Mouse (Mus musculus): Measurements from ENCODE around the gene Ccr1.

Gene Ccr1

DNA sequence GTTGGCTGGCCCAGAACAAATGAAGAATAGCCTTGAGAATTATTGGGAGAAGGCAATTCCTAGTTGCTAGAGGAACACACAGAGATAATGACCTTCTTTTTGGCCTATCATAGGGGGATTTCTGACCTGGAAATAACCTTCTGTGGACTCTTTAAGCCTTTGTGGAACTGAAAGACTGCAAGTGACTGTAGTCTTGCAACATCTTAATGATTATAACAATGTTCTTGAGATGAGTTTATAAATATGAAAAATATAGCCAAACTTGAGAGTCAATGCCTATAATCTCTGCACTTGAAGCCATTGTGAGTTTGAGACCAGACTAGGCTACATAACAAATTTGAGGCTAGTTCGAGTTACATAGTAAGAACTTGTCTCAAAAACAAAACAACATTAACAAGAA, 11.6 kb downstream of the Ccr1 start:
- DNase-seq (ENCODE audit: low read depth, low spot score) = no peak

DNA sequence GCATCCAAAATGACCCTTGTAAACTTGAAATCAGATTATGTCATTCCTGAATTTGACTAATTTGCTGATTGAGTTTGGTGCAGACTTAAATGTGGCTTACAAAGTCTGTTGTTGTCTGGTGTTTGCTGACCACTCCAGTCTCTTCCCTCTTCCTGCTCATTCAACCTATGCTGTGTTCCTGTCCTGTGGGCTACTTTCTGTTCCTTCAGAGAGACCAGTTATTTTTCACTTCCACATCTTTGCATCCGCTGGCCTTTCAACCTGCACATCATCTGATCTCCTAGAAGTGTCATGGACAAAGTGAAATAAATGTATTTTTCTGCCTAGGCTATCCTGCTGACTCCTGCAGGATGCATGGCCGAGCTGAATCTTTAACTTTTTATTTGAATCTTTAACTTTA, 14.9 kb downstream of the Ccr1 start:
- no peak for DNase-seq (ENCODE audit: low read depth, low spot score)

DNA sequence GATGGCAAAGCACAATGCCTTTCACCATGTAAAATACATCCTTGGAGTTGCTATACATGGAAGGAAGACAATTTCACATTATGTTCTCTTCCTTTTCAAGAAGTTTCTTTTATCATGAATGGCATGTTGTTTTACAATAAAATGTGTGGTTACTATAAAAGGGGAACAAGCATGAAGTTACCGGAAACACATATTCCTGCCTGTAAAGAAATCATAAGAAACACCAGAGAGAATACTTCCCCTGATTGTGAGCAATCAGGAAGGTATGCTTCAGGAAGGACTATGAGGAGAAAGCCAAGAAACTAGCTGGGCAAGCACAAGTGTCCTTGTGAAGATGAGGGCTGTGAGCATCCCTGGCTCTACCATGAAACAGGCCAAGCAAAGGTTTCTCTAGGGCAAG, 17.3 kb downstream of the Ccr1 start:
- no peak for DNase-seq (ENCODE audit: low read depth, low spot score)

DNA sequence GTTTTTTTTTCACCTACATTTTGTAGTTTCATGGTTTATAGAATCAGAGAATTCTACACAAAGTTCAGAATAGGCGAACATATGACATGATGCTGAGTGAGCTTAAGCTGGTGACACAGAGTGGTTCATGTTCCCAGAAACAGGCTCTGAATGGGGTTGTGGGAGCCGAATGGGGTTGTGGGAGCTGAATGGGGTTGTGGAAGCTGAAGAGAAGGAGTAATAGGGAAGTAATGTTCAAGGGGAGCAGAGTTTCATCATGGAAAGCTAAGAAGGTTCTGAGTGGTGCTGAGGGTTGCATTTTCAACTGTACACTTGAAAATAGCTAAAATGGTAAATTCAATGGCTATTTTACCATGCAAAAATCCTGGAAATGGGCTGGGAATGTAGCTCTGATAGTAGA, 19.1 kb downstream of the Ccr1 start:
- no peak for DNase-seq (ENCODE audit: low read depth, low spot score)

DNA sequence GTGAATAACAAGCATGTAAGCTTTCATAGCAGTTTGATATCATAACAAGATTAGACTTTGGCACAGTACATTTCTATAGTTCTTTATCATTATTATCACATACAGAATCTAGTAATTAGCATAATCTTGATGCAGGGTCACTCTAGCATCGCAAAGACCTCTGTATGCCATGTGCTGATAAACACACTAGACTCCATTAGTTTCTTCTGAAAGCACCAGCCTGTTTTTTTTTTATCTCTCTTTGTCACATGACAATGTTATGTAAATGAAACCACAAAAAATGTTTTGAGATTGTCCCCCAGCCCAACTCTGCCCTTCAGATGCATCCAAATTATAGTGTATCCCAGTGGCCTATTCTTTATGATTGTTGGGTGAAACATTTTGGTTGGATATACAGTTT, 20.7 kb downstream of the Ccr1 start:
- DNase-seq (ENCODE audit: low read depth, low spot score) = no peak

DNA sequence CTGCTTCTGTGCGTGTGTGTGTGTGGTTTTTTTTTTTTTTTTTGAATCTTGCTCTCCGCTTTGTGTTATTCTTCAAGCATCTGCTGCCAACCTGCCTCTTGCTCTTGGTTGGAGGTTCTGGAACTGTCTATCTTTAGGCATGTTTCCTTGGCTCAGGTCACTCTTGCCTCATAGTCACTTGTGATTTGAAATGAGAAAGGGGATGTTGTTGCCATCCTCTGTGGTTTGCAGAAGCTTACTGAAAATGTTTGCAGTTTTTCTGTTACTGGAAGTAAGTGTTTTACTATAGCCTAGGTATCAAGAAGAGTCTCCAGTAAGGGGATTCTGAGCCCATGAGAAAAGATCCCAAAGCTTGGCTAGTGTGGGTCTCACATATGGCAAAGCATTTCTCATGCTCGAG, 26.5 kb downstream of the Ccr1 start:
- DNase-seq (ENCODE audit: low read depth, low spot score) = no peak

DNA sequence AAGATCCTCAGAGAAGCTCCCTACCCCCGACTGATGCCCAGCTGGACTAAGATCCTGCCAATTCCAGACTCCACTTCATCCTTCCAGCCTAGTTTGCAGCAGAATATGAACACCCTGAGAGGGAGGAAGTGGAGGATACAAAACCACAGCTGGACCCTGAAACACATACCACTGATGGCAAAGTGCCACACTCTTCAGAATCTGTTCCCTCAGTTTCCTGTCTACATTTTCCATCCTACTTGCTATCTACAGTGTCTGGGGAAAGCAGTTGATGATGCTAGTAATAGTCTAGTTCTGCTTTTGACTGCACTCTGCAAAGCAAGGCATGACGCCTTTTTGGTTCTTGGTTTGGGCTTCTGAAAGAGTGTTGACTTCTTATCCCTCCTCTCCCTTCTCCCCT, 27.2 kb downstream of the Ccr1 start:
- DNase-seq (ENCODE audit: low read depth, low spot score) = no peak

DNA sequence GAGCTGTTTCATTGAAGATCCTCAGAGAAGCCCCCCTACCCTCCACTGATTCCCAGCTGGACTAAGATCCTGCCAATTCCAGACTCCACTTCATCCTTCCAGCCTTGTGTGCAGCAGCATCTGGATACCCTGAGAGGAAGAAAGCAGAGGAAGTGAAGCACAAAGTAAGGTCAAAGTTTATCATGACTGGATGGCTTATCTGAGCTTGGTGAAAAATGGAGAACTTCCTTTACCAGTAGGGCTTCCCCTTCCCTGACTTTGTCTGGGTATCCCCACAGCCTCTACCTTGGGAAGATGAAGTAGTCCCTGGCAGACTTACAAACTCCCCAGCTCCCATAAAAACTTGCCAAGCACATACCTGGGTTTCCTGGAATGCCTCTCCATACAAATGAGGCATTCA, 27.9 kb downstream of the Ccr1 start:
- no peak for DNase-seq (ENCODE audit: low read depth, low spot score)

DNA sequence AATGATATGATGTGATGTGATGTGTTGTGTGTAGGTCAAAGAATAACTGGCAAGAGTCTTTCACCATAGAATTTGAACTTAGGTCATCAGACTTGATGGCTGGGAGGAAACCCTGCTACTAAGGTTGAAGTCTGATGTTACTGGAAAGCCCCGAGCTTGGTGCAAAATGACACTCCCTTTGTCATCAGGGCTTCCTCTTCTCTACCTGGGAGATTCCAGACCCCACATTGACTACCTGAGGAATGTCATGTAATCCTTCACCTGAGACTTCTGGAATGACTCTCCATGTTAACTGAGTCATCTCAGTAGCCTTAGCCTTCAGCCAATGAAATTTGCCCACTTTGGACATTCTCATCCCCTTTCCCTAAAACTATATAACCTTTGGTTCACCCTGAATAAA, 28.3 kb downstream of the Ccr1 start:
- no peak for DNase-seq (ENCODE audit: low read depth, low spot score)

DNA sequence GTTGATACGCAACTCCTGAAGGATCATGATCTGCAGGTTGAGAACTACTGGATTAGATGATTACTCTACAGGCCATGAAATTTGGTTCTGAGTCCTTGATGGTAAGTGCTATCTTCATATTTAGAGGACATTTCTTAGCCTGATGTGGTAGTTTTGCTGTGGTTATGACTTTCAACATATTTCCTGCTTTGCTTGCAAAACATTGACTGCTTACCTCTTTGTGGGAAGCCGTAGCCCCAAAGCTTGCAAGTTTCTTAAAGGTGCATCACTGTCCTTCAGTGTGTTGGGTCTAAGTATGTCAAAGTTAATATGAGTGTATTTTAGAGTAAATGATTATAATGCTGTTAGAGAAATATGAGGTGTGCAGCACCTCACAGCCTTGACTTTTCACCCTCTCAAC, 30.5 kb downstream of the Ccr1 start:
- no peak for DNase-seq (ENCODE audit: low read depth, low spot score)

DNA sequence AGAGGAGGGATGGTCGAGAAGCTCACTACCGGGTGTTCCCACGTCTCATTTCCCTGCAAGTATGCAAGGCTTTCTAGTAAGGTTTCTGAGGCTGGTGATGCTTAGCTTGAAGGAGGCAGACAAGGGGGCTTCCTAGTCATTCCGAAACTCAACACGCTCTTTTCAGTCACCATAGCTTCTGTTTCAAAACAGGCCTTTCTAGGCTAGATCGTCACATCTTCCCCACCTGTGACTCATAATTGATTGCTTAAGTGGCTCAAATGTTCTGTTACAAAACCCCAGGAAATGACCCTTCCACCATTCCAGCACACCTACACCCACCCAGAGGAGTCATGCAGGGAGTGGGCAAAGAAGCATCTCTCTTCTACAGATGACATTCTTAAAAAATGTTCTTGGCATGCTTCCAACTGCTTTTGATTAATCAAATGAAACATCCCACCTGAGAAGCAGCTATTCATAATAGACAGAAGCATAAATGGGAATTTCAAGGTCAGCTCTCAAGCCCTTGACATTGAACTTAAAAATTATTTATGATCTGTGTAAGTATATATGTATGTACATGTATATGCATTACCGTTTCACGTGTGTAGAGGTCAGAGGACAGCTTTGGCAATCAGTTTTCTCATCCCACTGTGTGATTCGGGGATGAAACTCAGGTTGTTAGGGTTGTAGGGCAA, 31.8 kb downstream of the Ccr1 start:
- DNase-seq (ENCODE audit: low read depth, low spot score) = no peak

DNA sequence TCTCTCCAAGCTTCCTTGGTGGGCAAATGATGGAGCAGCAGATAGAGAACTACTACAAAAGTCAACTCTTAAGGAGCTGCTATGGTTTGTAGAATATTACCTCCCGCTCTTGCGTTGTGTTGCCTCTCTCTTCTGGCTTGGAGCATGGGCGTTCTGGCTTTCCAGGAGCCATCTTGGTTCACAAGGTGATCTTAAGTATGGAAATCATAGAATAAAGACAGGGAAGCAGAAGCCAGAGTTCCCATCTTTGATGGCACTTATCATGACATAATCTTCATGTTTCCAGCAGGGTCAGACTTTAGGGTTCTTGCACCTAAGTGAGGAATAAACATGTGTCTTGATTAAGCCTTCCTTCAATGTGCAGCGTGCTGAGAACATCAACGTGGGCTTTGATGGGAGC, 32.7 kb downstream of the Ccr1 start:
- DNase-seq (ENCODE audit: low read depth, low spot score) = no peak

DNA sequence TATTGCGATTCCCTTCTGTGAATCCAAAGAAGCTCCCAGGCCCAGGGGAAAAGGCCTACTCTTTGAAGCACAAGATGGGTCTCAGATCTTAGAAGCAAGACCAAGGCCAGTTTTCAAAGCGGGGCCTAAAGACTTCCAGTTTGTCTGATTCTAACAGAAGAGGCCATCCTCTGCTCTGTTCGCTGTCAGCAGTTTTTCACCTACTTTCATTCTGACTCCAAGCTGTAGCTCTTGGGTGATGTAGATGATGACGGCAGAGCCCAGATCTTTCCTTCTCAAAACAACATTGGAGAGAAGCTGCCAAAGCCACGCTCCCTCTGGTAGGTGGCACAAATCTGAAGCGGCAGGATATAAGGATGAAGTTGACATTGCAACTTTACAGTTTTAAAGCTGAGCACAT, 33.1 kb downstream of the Ccr1 start:
- DNase-seq (ENCODE audit: low read depth, low spot score) = no peak

DNA sequence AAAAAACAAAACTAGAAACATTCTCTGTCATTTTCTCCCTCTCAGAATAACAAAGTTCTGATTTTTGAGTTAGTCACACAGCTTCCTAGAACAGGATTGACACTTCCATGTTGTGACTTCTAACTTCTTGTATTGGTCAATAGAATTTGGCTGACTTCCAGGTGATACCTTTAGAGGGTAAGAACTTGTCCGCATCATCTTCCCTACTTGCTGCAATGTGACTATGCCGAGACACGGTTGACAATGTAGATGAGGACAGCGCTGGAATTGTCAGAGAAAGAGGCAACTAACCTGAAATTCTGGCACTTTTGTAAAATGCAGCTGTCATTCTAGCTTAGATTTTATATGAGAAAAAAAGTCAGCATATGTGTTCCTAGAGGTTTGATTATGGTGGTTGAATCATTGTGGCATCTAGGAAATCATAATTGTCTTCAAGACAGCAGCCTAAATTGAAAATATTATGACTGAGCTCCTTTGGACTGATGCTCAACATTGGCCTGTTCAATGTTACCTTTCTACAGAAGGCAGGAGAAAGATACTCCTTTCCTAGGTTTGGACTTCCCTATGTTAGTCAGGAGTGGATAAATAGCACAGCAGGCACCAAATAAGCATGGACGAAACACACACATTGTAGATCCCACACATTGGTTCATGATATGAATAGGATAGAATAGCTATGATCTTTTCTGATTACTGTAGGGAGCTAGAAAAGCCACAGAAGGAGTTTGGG, 34.6 kb downstream of the Ccr1 start:
- DNase-seq (ENCODE audit: low read depth, low spot score) = no peak

DNA sequence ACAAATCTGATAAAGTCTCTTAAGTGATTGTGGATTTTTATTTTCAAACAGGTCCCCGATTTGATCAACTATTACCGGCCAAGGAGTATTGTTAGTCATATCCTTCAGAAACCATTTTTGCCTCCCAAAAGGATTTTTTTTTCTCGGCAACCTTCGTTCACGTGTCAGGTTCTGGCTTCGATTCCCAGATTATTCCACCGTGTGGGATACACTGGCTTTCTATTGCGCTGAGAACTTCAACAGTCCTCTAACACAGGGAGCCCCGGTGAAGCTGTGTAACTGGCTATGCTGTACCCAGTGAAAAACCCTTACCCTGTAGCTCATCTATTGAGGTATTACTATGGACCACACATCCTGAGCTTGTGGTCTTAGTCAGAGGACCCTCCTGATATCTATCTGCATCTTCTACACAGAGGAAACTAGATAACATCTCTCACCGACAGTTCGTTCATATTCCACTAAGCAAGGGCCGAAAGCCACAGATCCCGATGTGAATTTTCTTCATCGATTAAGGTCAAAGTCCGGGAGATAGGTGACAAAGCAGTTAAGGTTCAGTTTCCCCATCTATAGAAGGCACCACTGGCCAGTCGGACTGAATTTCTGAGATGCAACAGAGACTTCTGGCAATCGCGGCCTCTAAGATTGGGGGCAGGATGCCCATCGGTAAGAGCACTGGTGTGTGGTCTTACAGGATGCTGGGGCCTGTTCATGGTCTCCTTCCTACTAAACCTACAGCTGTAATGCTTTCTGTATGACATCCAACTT, 35.4 kb downstream of the Ccr1 start:
- DNase-seq (ENCODE audit: low read depth, low spot score) = no peak

DNA sequence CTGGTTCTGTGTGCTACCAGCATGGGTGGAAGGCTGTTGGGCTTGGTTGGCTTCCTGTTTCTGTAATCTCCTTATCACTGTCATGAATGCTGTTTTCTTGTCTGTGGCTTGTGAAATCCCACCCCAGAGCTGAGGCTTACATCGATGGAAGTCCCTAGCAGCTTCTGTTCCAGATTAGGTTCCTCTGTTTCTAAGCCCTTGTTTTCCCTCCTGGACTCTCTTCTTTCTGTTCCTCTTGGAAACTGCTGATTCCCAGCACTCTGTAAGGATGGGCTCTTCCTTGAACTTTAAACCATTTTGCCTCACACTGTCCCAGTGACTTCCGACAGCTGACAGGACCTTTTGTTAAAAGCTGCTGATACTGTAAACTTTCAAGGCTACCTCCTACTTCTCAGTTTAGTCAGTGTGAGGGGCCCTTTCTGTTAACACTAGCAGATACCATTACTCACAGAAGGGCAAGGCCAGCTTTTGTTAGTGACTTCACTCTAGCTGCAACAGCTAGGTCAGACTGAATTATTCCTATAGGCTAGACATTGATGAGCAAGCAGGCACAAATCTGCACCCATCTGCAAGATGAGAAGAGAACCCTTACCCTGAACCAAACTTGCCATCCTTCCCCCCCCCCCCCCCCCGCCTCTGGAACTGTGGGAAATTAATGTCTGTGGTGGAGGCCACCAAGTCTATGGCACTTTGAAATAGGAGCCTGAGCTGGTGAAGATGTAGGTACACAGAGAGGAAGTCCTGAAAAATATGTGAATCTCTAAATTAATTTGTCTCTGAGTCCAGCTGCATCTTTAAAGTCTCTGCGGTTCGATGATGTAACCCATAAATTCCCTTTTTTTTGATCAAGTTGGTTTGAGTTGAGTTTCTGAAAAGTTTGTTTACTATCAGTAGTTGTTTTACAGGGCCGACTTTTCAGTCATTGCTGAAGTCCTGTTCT, 36.5 kb downstream of the Ccr1 start:
- DNase-seq (ENCODE audit: low read depth, low spot score) = no peak

DNA sequence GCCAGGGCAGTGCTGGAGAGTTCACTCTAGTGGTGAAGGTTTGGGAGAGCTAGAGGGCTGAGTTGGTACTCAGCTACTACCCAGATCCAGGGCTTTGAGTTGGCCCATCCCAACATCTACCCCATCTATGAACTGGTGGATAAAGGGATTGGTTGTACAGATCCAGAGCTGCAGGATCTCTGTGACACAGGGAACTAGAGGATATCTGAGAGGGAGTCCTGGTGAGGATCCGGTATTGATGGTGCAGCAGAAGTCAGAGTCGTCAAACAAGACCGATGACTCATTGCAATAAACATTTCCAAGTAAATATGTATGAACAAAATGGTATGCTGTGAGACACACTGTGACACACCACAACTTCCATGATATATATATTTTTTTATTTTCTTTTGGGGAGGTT, 37.6 kb downstream of the Ccr1 start:
- no peak for DNase-seq (ENCODE audit: low read depth, low spot score)

DNA sequence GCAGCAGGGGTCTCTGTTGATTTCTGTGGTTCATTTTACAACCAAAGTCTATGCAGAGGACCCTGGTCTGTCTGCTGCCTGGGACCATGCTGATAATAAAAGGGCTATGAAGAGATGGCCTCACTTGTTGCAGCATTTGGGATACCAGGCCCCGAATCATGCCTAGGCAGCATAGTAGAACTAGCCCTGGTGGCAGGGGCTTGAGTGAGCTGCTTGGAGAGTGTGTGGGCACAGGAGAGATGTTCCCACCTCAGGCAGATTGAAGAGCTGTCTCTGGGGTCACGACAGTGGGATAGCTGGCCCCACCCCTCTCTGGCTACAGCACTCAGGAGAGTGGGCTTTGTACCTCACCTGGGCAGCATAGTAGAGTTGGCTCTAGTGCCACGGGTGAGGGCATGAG, 38.0 kb downstream of the Ccr1 start:
- DNase-seq (ENCODE audit: low read depth, low spot score) = no peak

DNA sequence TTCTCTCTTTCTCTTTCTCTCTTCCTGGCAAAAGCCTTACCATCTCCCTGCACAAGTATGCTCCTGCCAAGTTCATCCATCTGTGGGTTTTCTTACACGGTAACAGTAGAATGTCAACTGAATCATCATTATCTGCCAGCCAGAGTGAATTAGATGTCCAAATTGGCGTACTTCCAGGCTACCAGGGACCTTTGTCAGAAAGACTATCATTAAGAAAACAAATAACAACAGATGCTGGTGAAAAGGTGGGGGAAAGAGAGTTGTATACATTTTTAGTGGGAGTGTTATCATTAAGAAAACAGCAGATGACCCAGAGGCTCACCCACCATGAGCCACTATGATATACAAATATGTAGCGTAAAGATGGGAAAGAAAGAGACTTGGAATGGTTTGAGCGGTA, 38.6 kb downstream of the Ccr1 start:
- DNase-seq (ENCODE audit: low read depth, low spot score) = no peak

DNA sequence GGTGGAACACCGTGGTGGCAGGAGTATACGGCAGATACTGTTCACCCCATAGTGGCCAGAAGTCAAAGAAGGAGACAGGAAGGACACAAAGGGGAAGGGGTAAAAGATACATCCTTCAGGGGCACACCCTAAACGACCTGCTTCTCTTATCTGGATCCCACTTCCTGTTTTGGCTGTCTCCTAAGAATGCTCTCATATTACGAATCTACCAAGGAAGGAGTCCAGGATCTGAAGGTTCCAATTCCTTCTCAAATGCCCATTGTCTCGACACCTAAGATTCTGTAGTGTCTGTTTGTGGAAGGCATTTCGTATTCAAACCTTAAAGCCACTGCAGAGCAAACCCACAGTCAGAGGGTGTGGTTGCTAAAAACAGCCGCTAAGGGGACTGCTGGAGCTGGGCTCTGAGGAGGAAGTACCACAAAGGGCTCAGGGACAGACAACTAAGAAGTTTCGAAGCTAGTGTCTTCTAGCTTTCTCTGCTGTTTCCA, 39.7 kb downstream of the Ccr1 start:
- DNase-seq (ENCODE audit: low read depth, low spot score) = no peak

DNA sequence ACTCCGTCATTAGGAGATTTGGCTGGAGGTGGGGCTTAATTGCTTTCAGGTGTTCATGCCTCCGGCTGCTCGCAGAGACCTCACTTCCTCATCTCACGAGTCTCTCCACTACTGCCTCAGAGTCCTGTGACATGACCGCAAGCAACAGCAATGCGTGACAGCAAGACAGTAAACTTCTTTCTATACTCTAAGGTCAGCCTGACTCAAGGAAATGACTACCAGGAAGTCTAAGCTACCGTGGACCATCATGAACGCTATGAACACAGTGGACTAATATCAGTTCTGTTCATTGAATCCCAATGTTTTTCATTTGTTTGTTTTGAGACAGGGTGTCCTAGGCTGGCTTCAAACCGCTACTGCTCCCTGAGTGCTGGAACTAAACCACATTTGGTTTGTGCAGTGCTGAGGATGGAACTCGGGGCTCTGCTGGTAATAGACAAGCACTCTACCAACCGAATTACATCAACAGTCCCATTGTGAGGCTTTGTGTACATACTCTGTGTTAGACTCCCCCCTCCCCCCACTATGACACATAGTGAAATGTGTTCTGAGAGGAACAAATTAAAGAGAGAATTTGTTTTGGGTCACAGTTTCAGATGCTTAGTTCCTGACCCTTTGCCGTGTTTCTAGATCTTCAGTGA, 40.3 kb downstream of the Ccr1 start:
- no peak for DNase-seq (ENCODE audit: low read depth, low spot score)

Data from skeletal muscle tissue, adult 2 months (tissue).